Mouse (Mus musculus) splenic B cell, adult 2 months (primary cell): ENCODE data around the gene Gmpr.
A peak's percentile ranks its signal among the peaks of the same experiment; 100 is the strongest.
"Not testable (repeated sequence)": the region's sequence is repeated elsewhere in the genome, so short reads cannot be mapped to it uniquely, and the experiment has no call there.

Experiments
- DNase-seq: peaks from one replicate; pipeline ENCODE4 v3.0.0-alpha.2; 2011; ENCODE audit warnings: low read depth, low spot score
- H3K27me3 ChIP-seq: 2 replicates; pipeline ENCODE4 v1.6.1; 2012; ENCODE audit warnings: mild to moderate bottlenecking, low read length, moderate library complexity, mixed read lengths; ENCODE audit not compliant: control insufficient read depth, poor library complexity, insufficient read depth, severe bottlenecking
- H3K36me3 ChIP-seq: 2 replicates; pipeline ENCODE4 v1.6.1; 2012; ENCODE audit warnings: mild to moderate bottlenecking, low read length, moderate library complexity, mixed read lengths; ENCODE audit not compliant: control insufficient read depth, poor library complexity, insufficient read depth, severe bottlenecking

Gmpr gene

DNA sequence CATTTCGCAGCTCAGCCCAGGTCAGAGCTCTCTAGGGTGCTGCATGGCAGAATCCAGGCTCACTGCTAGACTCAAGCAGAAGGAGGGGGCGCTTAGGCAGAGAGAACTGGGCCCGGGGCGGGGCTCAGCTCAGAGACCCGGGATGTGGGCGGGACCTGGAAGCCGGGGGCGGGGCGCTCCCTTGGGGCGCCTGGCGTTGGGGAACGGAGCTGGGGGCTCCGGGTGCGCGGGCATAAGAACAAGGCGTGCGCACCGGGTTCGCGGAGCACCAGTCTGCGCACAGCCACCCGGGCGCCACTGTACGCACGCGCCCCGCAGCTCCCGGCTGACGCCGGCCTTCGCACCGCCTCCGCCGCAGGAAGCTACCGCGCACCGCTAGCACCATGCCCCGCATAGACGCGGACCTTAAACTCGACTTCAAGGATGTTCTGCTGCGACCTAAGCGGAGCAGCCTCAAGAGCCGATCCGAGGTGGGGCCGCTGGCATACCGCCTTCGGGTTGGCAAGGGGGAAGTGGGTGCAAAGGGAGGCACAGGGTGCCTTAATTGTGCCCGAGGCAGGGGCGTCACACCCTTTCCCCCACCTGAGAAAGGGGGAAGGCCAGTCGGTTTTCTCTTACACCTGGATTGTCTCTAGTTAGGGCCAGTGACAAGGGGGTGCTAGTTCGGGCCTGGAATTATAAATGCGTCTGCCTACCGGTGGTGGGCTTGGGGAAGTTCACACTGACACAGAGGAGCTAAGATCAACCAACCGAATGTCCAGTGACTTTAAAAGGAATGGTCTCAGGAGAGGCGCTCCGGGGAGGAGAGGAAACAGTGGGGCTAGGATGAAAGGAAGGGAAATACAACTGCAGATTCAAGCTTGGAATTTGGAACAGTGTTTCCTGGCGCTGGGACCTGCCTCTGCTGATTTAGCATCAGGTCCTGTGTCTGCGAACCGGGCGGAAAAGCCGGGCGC lies at the start of gene Gmpr:
TSS of gene Gmpr (plus strand) at position 171 of the 956 bp plus-strand sequence.
- Histone ChIP-seq H3K36me3 (no peaks in the 10 kb centered on the region), H3K27me3 (no peaks in the 10 kb centered on the region)
- DNase-seq = peak; percentile 48

DNA sequence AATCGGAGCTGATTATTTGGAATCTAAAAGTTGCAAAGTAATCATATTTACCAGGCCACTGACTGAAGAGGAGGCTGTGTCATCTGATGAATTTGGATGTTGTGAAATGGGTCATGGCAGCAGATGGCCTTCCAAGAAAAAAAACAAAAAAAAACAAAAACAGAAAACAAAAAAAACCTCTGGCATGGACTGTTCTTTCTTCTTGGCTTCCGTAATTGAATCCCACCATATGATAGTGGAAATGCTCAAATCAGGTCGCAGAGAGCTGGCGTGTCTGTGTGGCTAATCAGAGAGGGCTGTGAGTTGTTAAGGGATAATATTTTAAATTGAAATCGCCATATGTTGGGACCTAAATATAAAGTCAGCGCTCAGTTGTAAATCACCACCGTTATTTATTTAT lies 49.8 kb upstream of the Gmpr start:
- Histone ChIP-seq H3K27me3 (no peaks in the 10 kb centered on the region), H3K36me3 (no peaks in the 10 kb centered on the region)
- no peak for DNase-seq

DNA sequence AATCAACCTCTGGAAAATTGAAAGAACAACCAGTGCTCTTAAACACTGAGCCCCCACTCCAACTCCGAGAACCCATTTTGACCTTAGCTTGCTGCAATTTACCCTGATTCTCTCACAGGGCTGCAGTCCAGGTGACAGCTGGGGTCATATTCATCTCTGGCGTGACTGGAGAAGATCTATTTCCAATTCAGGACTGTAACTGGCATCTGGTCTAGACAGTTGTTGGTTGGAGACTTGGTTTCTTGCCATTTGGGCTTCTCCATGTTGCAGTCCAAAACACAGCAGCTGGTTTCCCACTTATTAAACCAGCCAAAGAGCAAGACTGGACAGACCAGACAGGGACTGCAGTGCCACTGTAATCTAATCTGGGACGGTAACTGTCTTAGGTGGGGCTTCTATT lies 47.1 kb upstream of the Gmpr start:
- H3K27me3 ChIP-seq = no peaks in the 10 kb centered on the region
- no peak for DNase-seq
- H3K36me3 ChIP-seq = no peaks in the 10 kb centered on the region

DNA sequence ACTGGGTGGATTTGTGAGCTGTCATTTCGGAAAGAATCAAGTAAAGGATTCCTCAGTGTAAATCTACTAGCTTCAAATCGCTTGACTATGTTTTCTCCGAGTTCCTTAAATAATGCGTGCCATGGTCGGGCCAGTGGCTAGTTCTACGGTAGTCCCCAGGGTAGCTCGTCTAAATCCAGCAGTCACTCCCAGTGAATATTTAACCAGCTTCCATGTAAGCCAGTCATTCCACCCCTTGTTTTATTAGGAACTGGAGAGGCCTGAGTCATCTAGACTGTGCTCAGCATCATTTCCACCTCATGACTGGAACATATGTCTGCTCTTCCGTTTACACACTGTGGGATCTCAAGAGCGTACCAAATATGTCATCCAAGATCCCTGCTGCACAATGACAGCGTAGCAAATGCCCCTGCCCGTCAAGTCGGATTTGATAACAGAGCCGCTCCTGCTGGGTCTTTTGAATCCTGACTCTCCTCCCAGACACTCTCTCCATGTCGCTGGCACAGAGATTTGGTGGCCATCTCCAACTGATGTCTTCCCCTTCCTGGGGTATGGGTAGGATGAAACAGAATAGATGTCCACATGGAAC lies 45.8 kb upstream of the Gmpr start:
- H3K36me3 ChIP-seq = no peaks in the 10 kb centered on the region
- no peak for DNase-seq
- no peaks in the 10 kb centered on the region for H3K27me3 ChIP-seq

DNA sequence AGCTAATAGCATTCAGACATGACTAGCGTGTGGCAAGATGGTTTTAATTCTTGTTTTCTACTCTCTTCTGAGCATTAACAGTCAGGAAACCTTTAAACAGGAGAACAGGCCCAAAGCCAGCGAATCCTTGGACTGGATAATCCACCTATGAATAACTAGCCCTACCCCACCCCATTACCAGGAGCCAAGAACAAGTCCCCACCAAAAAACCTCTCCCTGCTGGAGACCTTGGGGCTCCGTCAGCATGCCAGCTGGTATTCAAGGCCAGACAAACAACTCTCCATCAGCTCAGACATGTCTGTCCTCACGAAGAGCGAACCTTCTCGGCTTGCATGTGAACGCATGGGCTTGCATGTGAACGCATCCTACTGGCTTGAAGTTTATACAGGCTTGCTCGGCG lies 41.6 kb upstream of the Gmpr start:
- Histone ChIP-seq H3K36me3 (no peaks in the 10 kb centered on the region), H3K27me3 (no peaks in the 10 kb centered on the region)
- no peak for DNase-seq

DNA sequence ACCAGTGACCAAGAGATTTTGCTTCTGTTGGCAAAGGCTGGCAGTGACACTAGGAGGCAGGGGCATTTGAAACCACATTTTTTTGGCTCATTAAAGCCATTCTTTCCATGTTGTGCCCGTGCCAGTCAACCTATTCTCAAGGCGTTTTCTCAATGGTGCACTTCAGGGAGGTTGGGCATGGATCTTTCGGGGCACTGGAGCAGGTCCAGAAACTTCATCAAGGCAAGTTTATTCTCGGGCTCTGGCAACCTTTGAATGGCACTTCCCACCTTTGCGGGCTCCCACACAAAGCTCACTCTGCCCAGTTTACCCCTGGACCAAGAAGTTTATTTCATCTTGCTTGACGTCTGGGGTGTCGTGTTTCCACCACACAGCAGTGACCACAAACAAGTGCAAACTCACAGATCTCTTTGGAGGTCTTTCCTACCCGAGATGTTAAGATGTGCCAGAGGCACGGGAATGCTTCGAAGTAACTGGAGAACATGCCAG lies 41.2 kb upstream of the Gmpr start:
- H3K36me3 ChIP-seq = no peaks in the 10 kb centered on the region
- no peak for DNase-seq
- H3K27me3 ChIP-seq = no peaks in the 10 kb centered on the region

DNA sequence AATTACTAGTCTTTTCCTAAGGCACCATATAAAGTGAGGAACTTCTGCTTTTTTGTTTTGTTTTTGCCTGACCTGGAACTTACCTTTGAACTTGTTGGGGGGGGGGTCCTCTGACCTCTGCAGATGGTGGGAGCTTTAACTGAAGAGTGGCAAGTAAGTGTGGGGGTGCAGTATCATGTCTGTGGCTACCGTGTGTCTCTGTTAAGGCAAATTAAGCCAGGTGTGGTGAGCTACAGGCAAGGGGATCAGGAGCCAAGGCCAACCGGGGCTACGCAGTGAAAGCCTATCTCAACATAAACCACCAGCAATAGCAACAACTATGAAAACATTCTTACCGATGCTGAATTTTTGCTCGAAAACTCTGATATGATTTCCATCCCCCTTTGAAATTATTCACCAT lies 38.5 kb upstream of the Gmpr start:
- Histone ChIP-seq H3K27me3 (no peaks in the 10 kb centered on the region), H3K36me3 (no peaks in the 10 kb centered on the region)
- peak; percentile 38 for DNase-seq

DNA sequence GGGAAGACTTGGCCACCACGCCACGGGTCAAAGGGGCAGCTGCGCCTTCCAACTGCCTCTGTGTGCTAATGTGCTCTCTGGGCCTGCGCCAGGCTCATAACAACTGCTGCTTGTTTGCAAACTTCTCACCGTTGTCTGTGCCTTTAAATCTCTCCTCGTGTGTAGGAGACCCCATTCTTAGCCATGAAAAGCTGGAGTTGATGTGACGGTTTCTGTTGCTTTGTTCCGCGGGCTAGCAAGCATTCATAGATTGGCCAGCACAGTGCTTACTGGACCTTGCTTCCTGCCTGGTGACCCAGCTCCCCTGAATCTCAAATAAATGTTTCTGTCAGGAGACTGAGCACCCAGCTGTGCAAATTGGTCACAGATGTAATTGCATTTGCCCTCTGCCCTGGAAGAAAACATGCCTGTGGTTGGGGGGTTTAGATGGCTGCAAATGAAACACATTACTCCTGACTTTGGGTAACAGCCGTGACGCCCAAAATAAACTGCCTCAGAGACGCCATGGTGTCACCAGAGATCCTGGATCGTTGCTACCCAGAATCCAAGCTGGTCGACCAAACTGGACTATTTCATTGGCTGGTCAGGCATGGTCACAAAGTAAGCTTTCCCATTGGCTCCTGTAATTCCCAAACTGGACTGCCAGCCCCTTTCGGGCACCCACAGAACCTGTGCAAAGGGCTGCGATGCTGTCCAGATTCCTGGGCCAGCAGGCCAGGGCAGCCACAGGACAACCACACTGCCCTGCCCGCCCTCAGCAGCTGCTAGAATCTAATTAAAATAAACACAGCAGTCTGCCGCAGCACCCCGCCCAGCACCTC lies 37.6 kb upstream of the Gmpr start:
- DNase-seq = peak; percentile 66
- H3K27me3 ChIP-seq = no peaks in the 10 kb centered on the region
- no peaks in the 10 kb centered on the region for H3K36me3 ChIP-seq

DNA sequence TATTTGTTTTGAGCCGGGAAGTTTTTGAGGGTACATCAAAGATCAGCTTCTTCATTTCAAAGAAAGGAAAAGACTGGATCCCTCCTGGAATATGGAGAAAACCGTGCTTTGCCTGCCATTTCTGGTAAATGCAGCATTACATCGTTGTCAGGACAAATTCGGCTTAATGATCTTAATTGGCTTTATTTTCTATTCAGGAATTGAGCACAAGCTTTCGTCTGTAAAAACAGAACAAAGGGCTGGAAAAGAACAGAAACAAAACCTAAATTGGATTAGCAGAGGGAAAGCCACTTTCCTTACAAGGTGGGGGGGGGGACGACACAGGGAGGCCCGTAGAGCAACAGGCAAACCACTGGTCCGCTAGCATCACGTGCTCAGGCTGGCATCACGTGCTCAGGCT lies 33.9 kb upstream of the Gmpr start:
- Histone ChIP-seq H3K27me3 (no peaks in the 10 kb centered on the region), H3K36me3 (no peaks in the 10 kb centered on the region)
- no peak for DNase-seq

DNA sequence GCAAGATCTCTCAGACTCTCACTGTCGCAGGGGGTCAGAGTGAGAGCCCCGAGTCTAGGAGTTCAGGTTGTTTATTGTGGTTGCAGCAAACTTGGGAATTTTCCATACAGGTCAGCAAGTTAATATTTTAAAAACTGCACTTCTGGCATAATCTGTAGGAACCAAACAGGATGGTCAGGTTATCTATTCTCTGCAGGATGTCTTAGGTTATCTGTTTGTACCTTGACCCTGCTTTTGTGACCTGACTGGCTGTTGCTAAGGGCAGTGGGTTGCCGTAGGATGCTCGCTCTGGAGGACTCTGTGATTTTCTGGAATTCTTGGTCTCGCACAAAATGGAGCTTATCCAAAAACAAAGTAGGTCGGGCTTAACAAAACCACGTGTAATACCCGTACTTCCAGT lies 31.9 kb upstream of the Gmpr start:
- Histone ChIP-seq H3K36me3 (no peaks in the 10 kb centered on the region), H3K27me3 (no peaks in the 10 kb centered on the region)
- no peak for DNase-seq

DNA sequence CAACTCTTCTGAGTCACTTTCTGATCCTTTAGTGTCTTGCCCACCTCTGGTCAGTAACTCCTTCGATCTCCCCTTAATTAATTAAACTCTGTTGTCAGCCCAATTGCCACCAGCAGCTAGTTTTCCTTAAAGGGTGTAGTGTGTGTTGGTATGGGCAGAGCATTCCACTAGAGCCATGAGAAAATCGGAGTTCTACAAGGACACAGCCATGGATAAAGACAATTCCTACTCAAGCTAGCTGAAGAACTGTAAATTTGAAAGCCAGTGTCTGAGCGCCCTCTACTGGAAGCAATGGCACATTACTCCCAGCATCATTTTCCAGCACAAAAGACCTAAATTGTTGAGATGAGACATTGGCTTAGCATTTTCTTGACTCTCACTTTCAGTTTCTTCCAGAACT lies 30.1 kb upstream of the Gmpr start:
- Histone ChIP-seq H3K36me3 (no peaks in the 10 kb centered on the region), H3K27me3 (no peaks in the 10 kb centered on the region)
- peak; percentile 87 for DNase-seq

DNA sequence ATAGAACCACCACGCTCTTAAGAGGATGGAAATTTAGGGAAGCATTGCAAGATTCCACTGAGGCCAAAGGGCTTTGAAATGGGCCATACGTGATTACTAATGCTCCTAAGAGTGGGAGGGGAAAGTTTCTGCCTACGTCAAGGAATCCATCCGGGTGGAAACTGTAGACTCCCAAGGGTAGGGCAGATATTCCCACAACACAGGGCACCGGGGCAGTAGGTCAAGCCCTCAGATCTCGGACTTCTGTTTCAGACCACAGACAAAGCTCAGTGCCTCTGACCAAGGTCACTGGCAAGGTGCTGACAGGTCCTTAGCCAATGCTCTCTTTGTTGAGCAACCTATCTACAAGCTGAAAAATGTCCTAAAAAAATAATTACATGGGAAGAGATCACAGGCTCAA lies 27.3 kb upstream of the Gmpr start:
- Histone ChIP-seq H3K27me3 (no peaks in the 10 kb centered on the region), H3K36me3 (no peaks in the 10 kb centered on the region)
- no peak for DNase-seq

DNA sequence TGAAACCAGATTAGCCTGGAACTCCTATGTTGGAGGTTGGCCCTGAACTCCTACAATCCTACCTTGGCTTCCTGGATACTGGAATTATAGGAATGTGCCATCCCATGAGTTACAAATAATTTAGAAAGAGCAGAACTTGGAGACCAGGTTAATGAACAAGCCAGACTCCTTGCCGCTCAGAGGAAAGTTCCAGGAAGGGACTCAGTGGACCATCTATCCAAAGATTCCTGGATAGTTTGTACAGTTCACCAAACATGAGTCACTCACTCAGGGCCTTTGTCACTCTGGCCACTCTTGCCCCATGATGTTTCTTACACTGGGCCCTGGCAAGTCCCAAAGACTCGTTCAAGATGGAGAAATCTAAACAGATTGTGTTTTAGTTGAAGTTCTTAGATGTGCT lies 24.0 kb upstream of the Gmpr start:
- Histone ChIP-seq H3K27me3 (no peaks in the 10 kb centered on the region), H3K36me3 (no peaks in the 10 kb centered on the region)
- no peak for DNase-seq

DNA sequence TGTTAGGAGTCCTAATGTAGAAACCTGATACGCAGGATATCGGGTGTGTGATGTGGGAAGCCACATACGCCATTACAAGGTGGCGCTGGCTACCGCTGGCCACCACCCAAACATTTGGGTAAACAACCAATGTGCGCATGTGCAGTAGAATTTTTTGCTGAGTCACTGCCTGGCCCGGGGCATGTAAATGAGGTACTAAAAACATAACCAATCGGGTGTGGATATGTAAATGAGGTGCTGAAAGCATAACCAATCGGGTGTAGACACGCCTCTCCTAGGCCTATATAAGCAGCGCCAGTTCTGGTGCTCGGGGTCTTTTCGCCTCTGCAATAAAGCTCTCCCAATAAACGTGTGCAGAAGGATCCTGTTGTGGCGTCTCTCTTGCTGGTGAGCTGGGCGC lies 23.3 kb upstream of the Gmpr start:
- not testable (repeated sequence) for DNase-seq, H3K27me3 ChIP-seq, H3K36me3 ChIP-seq

DNA sequence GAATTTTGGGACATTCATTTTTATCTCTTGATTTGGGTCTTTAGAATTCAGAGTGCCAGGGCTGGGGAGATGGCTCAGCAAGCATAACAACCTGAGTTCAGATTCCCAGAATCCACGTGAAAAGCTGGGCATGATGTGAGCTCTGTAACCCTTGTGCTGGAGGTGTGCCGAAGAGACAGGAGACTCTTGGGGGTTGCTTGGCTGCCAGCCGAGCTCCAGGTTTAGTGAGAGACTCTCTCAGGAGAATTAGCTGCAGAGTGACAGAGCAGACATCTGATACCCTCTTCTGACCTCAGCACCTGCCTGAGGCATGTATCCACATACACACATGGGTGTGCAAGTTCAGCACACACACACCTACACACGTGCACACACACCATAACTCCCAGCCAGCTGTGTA lies 21.6 kb upstream of the Gmpr start:
- DNase-seq = no peak
- no peaks in the 10 kb centered on the region for H3K36me3 ChIP-seq
- H3K27me3 ChIP-seq = no peaks in the 10 kb centered on the region
